Mouse (Mus musculus): ENCODE data around the gene Cfc1.
A peak's percentile ranks its signal among the peaks of the same experiment; 100 is the strongest.

Cfc1 gene

GRCm38 (mm10) chr1:34553690-34554089 lies 18.2 kb downstream of the Cfc1 start:
- DNase-seq (ENCODE audit: low spot score in 2 of 2) = no peak

GRCm38 (mm10) chr1:34554275-34554674 lies 18.8 kb downstream of the Cfc1 start:
- no peak for DNase-seq (ENCODE audit: low spot score in 2 of 2)

GRCm38 (mm10) chr1:34560843-34561242 lies 25.4 kb downstream of the Cfc1 start, which contains the start of gene Prss40:
Gene Prss40 (minus strand): TSS chr1:34560943.
- DNase-seq (ENCODE audit: low spot score in 2 of 2) = no peak

- DNase-seq (ENCODE audit: low spot score in 2 of 2) = no peak
Observed at GRCm38 (mm10) chr1:34564383-34565045, 29.1 kb downstream of the Cfc1 start.

GRCm38 (mm10) chr1:34568120-34568519 lies 32.7 kb downstream of the Cfc1 start:
- DNase-seq (ENCODE audit: low spot score in 2 of 2) = no peak

GRCm38 (mm10) chr1:34569876-34570275 lies 34.4 kb downstream of the Cfc1 start:
- no peak for DNase-seq (ENCODE audit: low spot score in 2 of 2)

- DNase-seq (ENCODE audit: low spot score in 2 of 2) = no peak
Observed at GRCm38 (mm10) chr1:34571431-34571830, 36.0 kb downstream of the Cfc1 start.

GRCm38 (mm10) chr1:34573221-34573620 lies 37.8 kb downstream of the Cfc1 start:
- no peak for DNase-seq (ENCODE audit: low spot score in 2 of 2)

GRCm38 (mm10) chr1:34578851-34579781 lies 43.7 kb downstream of the Cfc1 start, which contains the start of gene Amer3:
Gene Amer3 (plus strand): TSS chr1:34579657.
- peak; percentile 5 to 25 for DNase-seq (ENCODE audit: low spot score in 2 of 2)

- no peak for DNase-seq (ENCODE audit: low spot score in 2 of 2)
Observed at GRCm38 (mm10) chr1:34579782-34580356, 44.4 kb downstream of the Cfc1 start.

- DNase-seq (ENCODE audit: low spot score in 2 of 2) = no peak
Observed at GRCm38 (mm10) chr1:34582218-34582617, 46.8 kb downstream of the Cfc1 start.

GRCm38 (mm10) chr1:34583821-34584263 lies 48.4 kb downstream of the Cfc1 start:
- DNase-seq (ENCODE audit: low spot score in 2 of 2) = no peak

- no peak for DNase-seq (ENCODE audit: low spot score in 2 of 2)
Observed at GRCm38 (mm10) chr1:34584736-34585135, 49.3 kb downstream of the Cfc1 start.

GRCm38 (mm10) chr1:34587298-34588096 lies 52.0 kb downstream of the Cfc1 start:
- DNase-seq (ENCODE audit: low spot score in 2 of 2) = no peak

Measured in spleen, postnatal 36 days (tissue).